Mouse (Mus musculus): Measurements from ENCODE around the gene Gm16485.

Gm16485 gene

DNA sequence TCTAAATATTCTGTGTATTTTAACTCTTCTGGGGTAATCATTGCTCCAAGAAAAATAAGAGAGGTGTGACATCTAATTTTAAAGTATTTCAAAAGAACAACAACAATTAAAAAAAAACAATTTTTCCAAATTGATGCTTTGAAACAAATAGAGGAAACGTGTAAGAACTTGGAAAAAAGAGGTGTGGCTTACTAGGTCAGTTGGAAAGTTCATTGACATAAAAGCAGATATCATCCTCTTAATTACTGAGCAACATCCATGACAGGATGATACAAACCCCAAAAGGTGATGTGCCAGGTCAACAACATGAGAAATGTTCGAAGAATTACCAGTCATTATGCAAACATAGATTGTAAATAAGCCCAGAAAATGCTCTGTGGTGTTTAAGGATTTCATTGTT lies at the start of gene Gm16485:
TSS of gene Gm16485 (plus strand) at position 301 of the 400 bp plus-strand sequence.
- DNase-seq: no peak

DNA sequence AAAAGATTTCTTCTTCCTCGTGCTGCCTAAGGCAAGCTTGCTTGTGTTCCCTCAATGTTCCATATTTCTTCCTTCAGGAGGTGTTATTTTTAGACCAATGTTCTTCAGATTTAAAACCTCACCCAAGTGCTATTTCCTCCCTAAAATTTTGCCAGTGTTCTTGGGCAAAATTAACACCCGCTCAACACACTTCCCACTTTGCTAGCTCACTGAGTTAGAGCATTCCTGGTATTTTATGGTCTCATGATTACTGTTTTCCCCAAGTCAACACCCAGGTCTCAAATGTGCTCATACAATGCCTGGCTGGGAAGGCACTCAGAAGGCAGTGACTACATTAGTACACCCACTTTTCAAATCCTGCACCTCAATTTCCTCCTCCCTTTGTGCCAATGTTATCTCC lies 44.0 kb upstream of the Gm16485 start:
- no peak for DNase-seq

DNA sequence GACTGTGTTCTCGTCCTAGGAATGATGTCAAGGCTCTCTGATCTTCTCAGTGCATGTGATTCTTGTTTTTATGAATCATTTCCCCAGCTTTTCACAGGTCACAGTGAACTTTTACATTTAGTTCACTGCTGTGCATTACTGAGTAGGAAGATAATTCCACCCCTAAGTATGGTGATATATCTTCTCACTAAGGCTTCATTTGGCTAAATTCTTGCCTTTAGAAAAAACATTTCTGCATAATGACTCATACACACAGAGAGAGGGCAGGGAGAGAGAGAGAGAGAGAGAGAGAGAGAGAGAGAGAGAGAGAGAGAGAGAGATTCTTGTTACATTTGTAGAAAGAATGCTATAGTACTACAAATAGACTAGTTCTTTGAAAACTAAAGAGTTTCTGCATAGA lies 33.8 kb upstream of the Gm16485 start:
- DNase-seq: no peak

DNA sequence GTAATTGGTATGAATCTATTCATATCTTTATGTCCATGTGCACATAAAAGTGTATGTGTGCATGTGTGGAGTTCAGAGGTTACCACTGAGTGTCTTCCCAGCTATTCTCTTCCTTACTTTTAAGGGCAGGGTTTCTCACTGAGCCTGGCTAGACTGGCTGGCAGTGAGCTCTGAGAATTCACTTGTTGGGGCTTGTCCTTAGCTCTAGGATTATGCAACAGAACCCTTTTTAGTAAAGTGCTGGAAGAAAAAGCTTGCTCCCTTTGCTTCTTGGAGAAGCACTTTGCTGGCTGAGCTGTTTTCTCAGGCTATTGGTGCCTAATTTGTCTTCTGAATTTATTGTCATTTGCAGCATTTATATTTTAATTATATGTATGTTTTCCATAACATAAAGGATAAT lies 18.3 kb upstream of the Gm16485 start:
- DNase-seq: no peak

DNA sequence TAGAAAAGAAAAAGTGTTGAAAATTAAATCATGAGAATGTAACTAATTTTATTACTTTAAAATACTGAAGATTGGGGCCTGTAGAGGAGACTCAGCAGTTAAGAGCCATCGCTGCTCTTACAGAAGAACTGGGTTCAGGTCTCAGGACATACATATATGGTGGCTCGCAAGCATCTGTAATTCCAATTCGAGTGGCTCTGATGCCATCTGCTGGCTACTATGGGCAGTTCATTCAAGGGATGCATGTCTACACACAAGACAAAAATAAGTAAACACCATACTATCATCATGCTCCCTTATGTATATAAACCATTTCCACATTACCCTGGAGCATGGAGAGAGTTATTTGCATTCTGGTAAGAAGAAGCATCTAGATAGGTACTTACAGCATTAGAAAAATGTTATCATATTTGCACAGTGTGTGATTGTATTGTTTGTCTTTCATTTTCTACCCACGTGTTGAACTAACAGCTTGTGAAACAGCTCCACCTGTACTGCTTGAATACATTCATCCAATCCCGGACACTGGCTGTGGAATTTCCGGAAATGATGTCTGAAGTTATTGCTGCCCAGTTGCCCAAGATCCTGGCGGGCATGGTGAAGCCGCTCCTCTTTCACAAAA lies 7.0 kb upstream of the Gm16485 start:
- peak; percentile 69 to 73 for DNase-seq

DNA sequence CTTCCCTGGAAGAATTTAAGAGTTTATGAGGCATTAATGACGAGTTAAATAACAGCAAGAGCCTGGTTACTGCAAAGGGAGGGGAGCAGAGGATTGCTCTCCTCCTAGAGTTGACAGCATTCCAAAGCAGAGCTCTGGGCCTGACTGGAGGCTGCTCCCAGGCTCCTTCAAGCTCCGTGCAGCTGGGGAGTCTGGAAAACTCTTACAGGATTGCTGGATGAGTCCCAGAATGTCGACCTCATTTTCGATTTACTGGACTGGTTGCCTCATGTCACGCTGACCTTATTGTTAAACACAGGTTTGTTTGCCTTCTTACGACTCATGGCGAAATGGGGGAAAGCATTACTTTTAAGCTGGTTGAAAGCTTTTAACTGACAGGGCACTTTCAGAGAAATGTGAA lies 1.4 kb upstream of the Gm16485 start:
- DNase-seq: peak; percentile 9 to 19

DNA sequence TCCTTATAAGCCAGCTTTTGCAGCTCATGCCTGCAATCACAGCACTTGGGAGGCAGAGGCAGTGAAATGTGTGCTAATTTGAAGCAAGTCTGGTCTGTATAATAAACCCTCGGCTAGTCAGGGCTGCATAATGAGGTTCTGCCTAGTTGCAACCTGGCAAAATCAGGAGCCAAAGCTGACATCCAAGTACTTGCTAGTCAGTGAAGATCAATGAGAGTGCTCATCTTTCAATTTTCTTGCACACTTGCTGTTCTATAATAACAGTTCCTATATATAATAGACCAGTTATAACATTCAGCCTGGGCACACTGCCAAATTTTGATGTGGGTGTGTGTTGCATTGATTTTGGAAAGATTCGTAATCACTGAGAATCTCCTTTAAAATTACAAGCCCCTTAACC lies 6.2 kb downstream of the Gm16485 start:
- DNase-seq: peak; percentile 16

DNA sequence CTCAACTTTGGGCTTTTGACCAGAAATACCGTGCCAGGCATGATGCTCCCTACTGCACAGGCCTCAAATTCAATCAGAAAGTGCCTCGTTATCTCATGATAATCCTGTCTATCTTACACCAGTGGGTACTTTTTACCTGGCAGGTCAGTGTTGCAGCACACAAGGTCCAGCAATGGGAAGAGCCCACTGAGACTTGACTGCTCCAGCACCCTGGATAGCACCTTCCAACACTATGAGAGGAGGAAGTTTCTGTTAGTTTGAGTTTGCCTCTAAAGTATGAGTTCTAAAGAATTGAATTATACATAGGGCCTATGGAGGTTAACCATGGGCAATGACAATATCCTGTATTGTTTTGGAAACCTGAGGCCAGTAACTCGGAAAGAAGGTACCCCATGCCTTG lies 10.7 kb downstream of the Gm16485 start:
- no peak for DNase-seq

DNA sequence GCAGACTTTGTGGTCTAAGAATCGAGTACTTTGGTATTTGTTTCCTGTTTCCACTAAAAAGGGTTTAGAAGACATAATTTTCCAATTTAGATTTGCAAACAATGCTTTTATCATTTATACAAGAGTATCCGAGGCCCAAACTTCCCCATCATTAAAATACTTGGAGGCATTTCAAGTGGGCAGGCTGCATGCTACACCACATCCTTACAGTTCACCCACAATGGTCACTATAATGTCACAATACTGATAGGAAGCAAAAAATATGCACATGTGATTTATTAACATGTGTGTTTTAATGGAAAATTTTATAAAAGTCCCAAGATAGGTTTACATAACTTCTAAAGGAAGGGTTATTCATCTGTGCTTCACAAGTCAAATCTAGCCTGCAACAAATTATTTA lies 24.9 kb downstream of the Gm16485 start:
- no peak for DNase-seq

DNA sequence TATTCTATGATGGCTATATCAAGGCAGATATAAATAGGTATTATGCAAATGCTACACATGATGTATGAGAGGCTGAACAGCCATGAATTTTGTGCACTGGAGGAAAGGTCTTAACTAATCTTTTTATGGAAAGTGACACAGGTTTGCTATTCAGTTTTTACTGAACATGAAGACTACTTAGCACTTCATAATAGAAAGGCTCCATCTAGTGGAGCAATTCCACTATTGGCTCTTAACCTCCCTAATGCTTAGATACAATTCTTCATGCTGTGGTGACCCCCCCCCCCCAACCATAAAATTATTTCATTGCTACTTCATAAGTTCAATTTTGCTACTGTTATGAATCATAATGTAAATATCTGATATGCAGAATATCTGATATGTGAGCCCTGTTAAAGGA lies 29.6 kb downstream of the Gm16485 start:
- peak in 1 of 2 experiments; percentile 27 for DNase-seq

DNA sequence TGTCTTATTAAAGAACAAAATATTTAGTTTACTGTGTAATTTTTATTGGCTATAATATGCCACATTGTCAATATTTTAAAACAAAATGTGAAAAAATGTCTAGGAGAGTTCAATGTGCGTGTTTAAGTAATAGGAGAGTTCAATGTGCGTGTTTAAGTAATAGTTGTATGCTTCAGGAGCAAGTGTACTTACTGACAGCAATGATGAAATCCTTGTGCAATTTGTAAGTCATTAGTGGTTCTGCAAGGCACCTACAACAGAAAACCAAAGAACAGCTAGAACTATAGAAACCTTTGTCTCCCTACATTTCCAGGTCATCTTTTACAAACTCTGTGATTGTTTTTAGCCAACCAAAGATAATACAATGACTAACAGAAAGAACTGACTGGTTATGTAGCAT lies 43.5 kb downstream of the Gm16485 start:
- no peak for DNase-seq

All from cerebellum, postnatal 10 days (tissue).